Mouse (Mus musculus) CH12.LX (cell line): Measurements from ENCODE around the gene Pdcd4. TPM values are rescaled to one million over a fixed set of nuclear protein-coding genes. Genes with fewer than 3 reads are reported as not detected.

Experiments
- DNase-seq: peaks from one replicate; pipeline ENCODE4 v3.0.0-alpha.2; 2013; ENCODE audit errors: extremely low read depth
- H3K27ac ChIP-seq: 2 replicates; pipeline ENCODE4 v1.5.1; 2012; ENCODE audit warnings: low read depth, mild to moderate bottlenecking, control low read depth, moderate library complexity; ENCODE audit not compliant: insufficient read depth
- H3K27me3 ChIP-seq: replicated peaks from 2 replicates; pipeline ENCODE3; 2012; ENCODE audit warnings: inconsistent platforms
- H3K36me3 ChIP-seq, 2 experiments: replicated peaks in 1 of 2; 2 replicates each; pipeline versions ENCODE3 to v1.6.1; 2012; ENCODE audit warnings: inconsistent platforms in 1 of 2, low read length in 1 of 2, mild to moderate bottlenecking in 1 of 2, mixed read lengths in 1 of 2, moderate library complexity in 1 of 2; ENCODE audit not compliant: control insufficient read depth in 1 of 2, insufficient read depth in 1 of 2
- H3K4me1 ChIP-seq, 2 experiments: 2 replicates each; pipeline ENCODE4 v1.6.1; 2012; ENCODE audit warnings: inconsistent platforms in 1 of 2, moderate library complexity in 1 of 2; ENCODE audit not compliant: insufficient read depth in 2 of 2, control insufficient read depth in 1 of 2
- H3K4me2 ChIP-seq: 2 replicates; pipeline ENCODE4 v1.6.1; 2012; ENCODE audit warnings: low read depth, mild to moderate bottlenecking, control low read depth; ENCODE audit not compliant: poor library complexity, insufficient read depth, severe bottlenecking
- H3K4me3 ChIP-seq, 3 experiments: fragments of 150-350 bp in 1 of 3; sonication (generic) in 1 of 3; replicated peaks in 1 of 3; 2 replicates each; pipeline versions ENCODE3 to v1.5.1; 2011 to 2012; ENCODE audit warnings: low read depth in 2 of 3, low read length in 2 of 3, mild to moderate bottlenecking in 2 of 3, moderate library complexity in 2 of 3, control low read depth in 1 of 3, improper control_type of control experiment in 1 of 3, inconsistent platforms in 1 of 3, mixed read lengths in 1 of 3; ENCODE audit not compliant: poor library complexity in 1 of 3
- H3K79me2 ChIP-seq: replicated peaks from 2 replicates; pipeline ENCODE4 v1.6.1; 2012; ENCODE audit warnings: mild to moderate bottlenecking, moderate library complexity; ENCODE audit not compliant: control insufficient read depth, poor library complexity, insufficient read depth, severe bottlenecking; ENCODE audit errors: extremely low read depth
- H3K9ac ChIP-seq: 2 replicates; pipeline ENCODE4 v1.6.1; 2012; ENCODE audit warnings: low read depth, mild to moderate bottlenecking, control low read depth, moderate library complexity; ENCODE audit not compliant: insufficient read depth
- H3K9me3 ChIP-seq: replicated peaks from 2 replicates; pipeline ENCODE3; 2012; ENCODE audit warnings: low read length, inconsistent platforms, mixed read lengths
- BHLHE40 ChIP-seq: IDR thresholded peaks from 2 replicates; pipeline ENCODE4 v1.6.1; 2011; ENCODE audit warnings: mild to moderate bottlenecking, low read depth, low read length, improper control_type of control experiment
- CHD1 ChIP-seq: IDR thresholded peaks from 2 replicates; pipeline ENCODE4 v1.6.1; 2012; ENCODE audit warnings: low read depth, low read length, improper control_type of control experiment, inconsistent platforms
- CHD2 ChIP-seq: IDR thresholded peaks from 2 replicates; pipeline ENCODE4 v1.6.1; 2011; ENCODE audit warnings: low read length, improper control_type of control experiment
- E2F4 ChIP-seq: IDR thresholded peaks from 2 replicates; pipeline ENCODE4 v1.6.1; 2011; ENCODE audit warnings: low read depth, low read length, improper control_type of control experiment; ENCODE audit not compliant: insufficient replicate concordance
- EP300 ChIP-seq: IDR thresholded peaks from 2 replicates; pipeline ENCODE4 v1.6.1; 2011; ENCODE audit warnings: low read length, improper control_type of control experiment
- GABPA ChIP-seq: IDR thresholded peaks from 2 replicates; pipeline ENCODE4 v1.6.1; 2012; ENCODE audit warnings: low read depth, low read length, improper control_type of control experiment, inconsistent platforms; ENCODE audit not compliant: insufficient replicate concordance
- HCFC1 ChIP-seq: IDR thresholded peaks from 2 replicates; pipeline ENCODE4 v1.6.1; 2012; ENCODE audit warnings: low read depth, mild to moderate bottlenecking, inconsistent platforms, low read length, improper control_type of control experiment
- MAFK ChIP-seq: IDR thresholded peaks from 2 replicates; pipeline ENCODE4 v1.6.1; 2011; ENCODE audit warnings: low read length, improper control_type of control experiment; ENCODE audit not compliant: insufficient replicate concordance
- MAZ ChIP-seq: IDR thresholded peaks from 2 replicates; pipeline ENCODE4 v1.6.1; 2012; ENCODE audit warnings: low read depth, mild to moderate bottlenecking, inconsistent platforms, low read length, improper control_type of control experiment, moderate library complexity
- MEF2A ChIP-seq: IDR thresholded peaks from 2 replicates; pipeline ENCODE4 v1.6.1; 2014; ENCODE audit warnings: low read depth, mild to moderate bottlenecking, inconsistent platforms, low read length, improper control_type of control experiment, borderline replicate concordance
- MXI1 ChIP-seq: IDR thresholded peaks from 2 replicates; pipeline ENCODE4 v1.6.1; 2011; ENCODE audit warnings: mild to moderate bottlenecking, low read depth, low read length, improper control_type of control experiment
- MYC ChIP-seq: IDR thresholded peaks from 2 replicates; pipeline ENCODE4 v1.6.1; 2011; ENCODE audit warnings: low read depth, mild to moderate bottlenecking, improper control_type of control experiment, low read length
- NELFE ChIP-seq: IDR thresholded peaks from 2 replicates; pipeline ENCODE4 v1.6.1; 2011; ENCODE audit warnings: low read depth, low read length, improper control_type of control experiment
- PAX5 ChIP-seq: IDR thresholded peaks from 2 replicates; pipeline ENCODE4 v1.6.1; 2012; ENCODE audit warnings: low read length, inconsistent platforms, mixed read lengths
- POLR2AphosphoS2 ChIP-seq: IDR thresholded peaks from 2 replicates; pipeline ENCODE4 v1.6.1; 2011; ENCODE audit warnings: low read depth, low read length, improper control_type of control experiment
- SMC3 ChIP-seq: IDR thresholded peaks from 2 replicates; pipeline ENCODE4 v1.6.1; 2011; ENCODE audit warnings: low read depth, low read length, improper control_type of control experiment
- TBP ChIP-seq: conservative IDR thresholded peaks from 2 replicates; pipeline ENCODE4 v1.6.1; 2011; ENCODE audit warnings: low read depth, low read length, improper control_type of control experiment
- UBTF ChIP-seq: IDR thresholded peaks from 2 replicates; pipeline ENCODE4 v1.6.1; 2012; ENCODE audit warnings: low read depth, mild to moderate bottlenecking, inconsistent platforms, low read length, improper control_type of control experiment, moderate library complexity
- USF1 ChIP-seq: IDR thresholded peaks from 2 replicates; pipeline ENCODE4 v1.6.1; 2014; ENCODE audit warnings: low read depth, mild to moderate bottlenecking, inconsistent platforms, low read length, improper control_type of control experiment
- USF2 ChIP-seq: conservative IDR thresholded peaks from 2 replicates; pipeline ENCODE4 v1.6.1; 2011; ENCODE audit warnings: low read depth, low read length, improper control_type of control experiment
- ZC3H11A ChIP-seq: IDR thresholded peaks from 2 replicates; pipeline ENCODE4 v1.6.1; 2012; ENCODE audit warnings: low read depth, mild to moderate bottlenecking, inconsistent platforms, low read length, improper control_type of control experiment
- ZMIZ1 ChIP-seq: IDR thresholded peaks from 2 replicates; pipeline ENCODE4 v1.6.1; 2012; ENCODE audit warnings: low read depth, mild to moderate bottlenecking, inconsistent platforms, low read length, improper control_type of control experiment
- ZNF384 ChIP-seq: IDR thresholded peaks from 2 replicates; pipeline ENCODE4 v1.6.1; 2012; ENCODE audit warnings: low read depth, low read length, improper control_type of control experiment, inconsistent platforms
- dilution Hi-C: fragments of 300-500 bp; cut with MboI; formaldehyde crosslinking; loops from 2 replicates; pipeline ENCODE4 v1.14.3; 2020; ENCODE audit warnings: low sequenced_read_pairs; ENCODE audit not compliant: extremely low pct_unique_long_range_greater_than_20kb, extremely low pct_ligation_motif_present
- in situ Hi-C: fragments of 300-500 bp; cut with MboI; formaldehyde crosslinking; loops from 3 replicates; pipeline ENCODE4 v1.14.3; 2019; ENCODE audit warnings: low sequenced_read_pairs, low pct_ligation_motif_present, low pct_unique_long_range_greater_than_20kb, mixed read lengths
- polyA plus RNA-seq: library from polyadenylated mRNA; unstranded; fragments of >175 nt; gene quantifications from 2 replicates; pipeline ENCODE4 v1.2.1, GENCODE M21; 2012; ENCODE audit warnings: low read depth; ENCODE audit not compliant: insufficient read length
- total RNA-seq, 2 experiments: library from RNA; depleted of rRNA; stranded (reverse); fragments of 300-350 nt in 1 of 2; fragments of >200 nt in 1 of 2; gene quantifications; 2 replicates each; pipeline ENCODE4 v1.2.3; 2012 to 2014

Gene Pdcd4
- total and polyA plus RNA-seq, 3 experiments = 24.4 to 39.0 (median 26.3) TPM

- TF ChIP-seq CHD2 = no peak
- no peak for TF ChIP-seq MEF2A
- no peak for TF ChIP-seq PAX5
- TF ChIP-seq ZC3H11A = no peak
- TF ChIP-seq MXI1 = no peak
- TF ChIP-seq BHLHE40 = no peak
- no peak for TF ChIP-seq CHD1
- TF ChIP-seq MAFK = no peak
- no peak for TF ChIP-seq USF1
- no peak for TF ChIP-seq ZMIZ1
- no peak for TF ChIP-seq USF2
- no peak for TF ChIP-seq MYC
- no peak for TF ChIP-seq E2F4
- TF ChIP-seq, all 38 proteins: peak for 0
- no peak overlapping the region for H3K4me2 ChIP-seq
- H3K27ac ChIP-seq = no peak overlapping the region
- no peak overlapping the region for H3K9ac ChIP-seq
- no peaks in the 10 kb centered on the region for H3K27me3 ChIP-seq
- H3K4me1 ChIP-seq = no peaks in the 10 kb centered on the region
- no peak overlapping the region for H3K4me3 ChIP-seq
- no peaks in the 10 kb centered on the region for H3K79me2 ChIP-seq
- H3K9me3 ChIP-seq = peaks cover 2% of the 10 kb centered on the region
- dilution Hi-C loops (no loop called here), in situ Hi-C loops (no loop called here)
- H3K36me3 ChIP-seq = peaks cover 19 to 71% of the 10 kb centered on the region in 2 experiments
- DNase-seq = no peak
These were observed 34.7 kb downstream of the Pdcd4 start for GRCm38 (mm10) chr19:53926705-53927104.

DNA sequence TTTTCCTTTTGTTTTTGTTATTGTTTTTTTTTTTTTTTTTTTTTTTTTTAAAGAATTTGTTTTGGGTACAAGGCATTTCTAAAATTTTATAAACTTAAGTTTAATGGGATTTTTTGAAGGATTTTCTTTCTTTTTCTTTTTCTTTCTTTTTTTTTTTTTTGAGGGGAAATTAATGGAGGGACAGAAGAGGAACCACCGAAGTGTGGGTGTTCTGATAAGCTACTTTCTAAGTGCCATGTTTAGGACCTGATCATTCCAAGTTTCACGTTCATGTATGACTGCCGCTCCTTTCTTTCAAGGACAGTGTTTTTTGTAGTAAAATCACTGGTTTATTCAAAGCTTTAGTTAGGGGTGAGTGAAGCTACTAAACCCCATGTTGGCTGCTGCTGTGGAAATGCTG, 37.2 kb downstream of the Pdcd4 start:
- H3K4me1 ChIP-seq = no peaks in the 10 kb centered on the region
- no peak overlapping the region for H3K27ac ChIP-seq
- no peak overlapping the region for H3K4me2 ChIP-seq
- H3K9ac ChIP-seq = no peak overlapping the region
- dilution Hi-C loops = no loop called here
- DNase-seq = no peak
- H3K9me3 ChIP-seq = peaks cover 2% of the 10 kb centered on the region
- in situ Hi-C loops = no loop called here
- peaks cover 16 to 76% of the 10 kb centered on the region in 2 experiments for H3K36me3 ChIP-seq
- H3K79me2 ChIP-seq = no peaks in the 10 kb centered on the region
- no peak overlapping the region for H3K4me3 ChIP-seq
- no peaks in the 10 kb centered on the region for H3K27me3 ChIP-seq
- TF ChIP-seq SMC3 = no peak
- no peak for TF ChIP-seq UBTF
- no peak for TF ChIP-seq EP300
- no peak for TF ChIP-seq POLR2AphosphoS2
- no peak for TF ChIP-seq MAZ
- TF ChIP-seq MYC = no peak
- no peak for TF ChIP-seq TBP
- TF ChIP-seq MXI1 = no peak
- no peak for TF ChIP-seq HCFC1
- no peak for TF ChIP-seq GABPA
- no peak for TF ChIP-seq PAX5
- TF ChIP-seq NELFE = no peak
- TF ChIP-seq ZNF384 = no peak
- no peak for TF ChIP-seq MEF2A
